Mouse (Mus musculus): ENCODE results near the gene Hyal3.

DNA sequence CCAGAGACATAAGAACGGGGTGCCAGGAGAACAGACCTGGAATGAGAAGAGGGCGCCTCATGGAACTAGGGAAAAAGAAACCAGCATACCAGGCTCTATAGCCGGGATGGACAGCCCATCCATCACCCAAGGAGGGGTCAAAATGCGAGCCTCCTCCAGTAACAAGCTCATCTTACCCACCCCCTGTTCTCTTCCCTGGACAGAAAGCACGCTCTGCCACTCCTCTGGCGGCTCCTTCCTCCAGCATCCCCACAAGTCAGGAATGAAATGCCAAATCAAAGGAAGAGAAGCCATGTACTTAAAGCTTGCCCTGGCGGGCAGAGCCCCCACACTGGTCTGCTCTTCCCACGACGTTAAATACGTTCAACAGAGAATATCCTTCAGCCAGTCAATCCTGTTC, 39.6 kb upstream of the Hyal3 start:
- TF ChIP-seq POLR2A (IDR thresholded peaks at IDR 0.05; ENCODE audit: low read depth, low read length) (no peak), CTCF (conservative IDR thresholded peaks at IDR 0.05; ENCODE audit: insufficient read depth, insufficient read length, low read depth, low read length) (no peak)

All from kidney, adult 2 months (tissue).